Mouse (Mus musculus): ENCODE measurements around the gene Wfdc21. TPM values are rescaled to one million over a fixed set of nuclear protein-coding genes. Genes with fewer than 3 reads are reported as not detected.

The Wfdc21 gene
- polyA plus RNA-seq, 1 experiment, result not detected

DNA sequence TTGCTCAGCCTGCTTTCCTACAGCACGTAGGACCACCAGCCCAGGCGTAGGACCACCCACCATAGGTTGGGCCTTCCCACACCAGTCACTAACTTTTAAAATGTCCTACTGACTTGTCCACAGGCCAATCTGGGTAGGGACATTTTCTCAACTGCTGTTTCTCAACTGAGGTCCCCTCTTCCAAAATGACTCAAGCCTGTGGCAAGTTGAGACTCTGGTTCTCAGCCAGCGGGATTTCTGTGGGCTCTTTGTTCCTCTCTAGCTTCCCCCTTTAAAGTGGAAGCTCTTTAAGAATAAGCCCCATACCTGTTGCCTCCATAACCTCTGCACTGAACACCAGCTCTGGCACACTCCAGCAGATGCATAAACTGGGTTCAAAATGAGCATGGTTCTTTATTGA is 3.2 kb upstream of the Wfdc21 start:
- H3K27ac ChIP-seq (ENCODE audit: insufficient read depth, low read length), result no peak overlapping the region
- no peak overlapping the region for H3K9ac ChIP-seq (ENCODE audit: low read depth, poor library complexity, severe bottlenecking)
- no peaks in the 10 kb centered on the region for H3K27me3 ChIP-seq (ENCODE audit: control insufficient read depth, insufficient read depth, low read length, poor library complexity, severe bottlenecking)
- no peaks in the 10 kb centered on the region for H3K36me3 ChIP-seq (ENCODE audit: control insufficient read depth, insufficient read depth, low read length, poor library complexity, severe bottlenecking)
- no peaks in the 10 kb centered on the region for H3K9me3 ChIP-seq (replicated peaks; ENCODE audit: control insufficient read depth, insufficient read depth, low read length, poor library complexity, severe bottlenecking)
- no peak for TF ChIP-seq EP300 (IDR thresholded peaks at IDR 0.05; ENCODE audit: insufficient read depth, low read depth, low read length)
- no peak for TF ChIP-seq POLR2A (IDR thresholded peaks at IDR 0.05; ENCODE audit: insufficient read depth, low read length)
- TF ChIP-seq CTCF (IDR thresholded peaks at IDR 0.05; ENCODE audit: low read depth, low read length), result no peak
- no peak overlapping the region for H3K4me3 ChIP-seq (ENCODE audit: low read depth, low read length)
- H3K4me1 ChIP-seq (ENCODE audit: control insufficient read depth, insufficient read depth, low read length), result no peaks in the 10 kb centered on the region

DNA sequence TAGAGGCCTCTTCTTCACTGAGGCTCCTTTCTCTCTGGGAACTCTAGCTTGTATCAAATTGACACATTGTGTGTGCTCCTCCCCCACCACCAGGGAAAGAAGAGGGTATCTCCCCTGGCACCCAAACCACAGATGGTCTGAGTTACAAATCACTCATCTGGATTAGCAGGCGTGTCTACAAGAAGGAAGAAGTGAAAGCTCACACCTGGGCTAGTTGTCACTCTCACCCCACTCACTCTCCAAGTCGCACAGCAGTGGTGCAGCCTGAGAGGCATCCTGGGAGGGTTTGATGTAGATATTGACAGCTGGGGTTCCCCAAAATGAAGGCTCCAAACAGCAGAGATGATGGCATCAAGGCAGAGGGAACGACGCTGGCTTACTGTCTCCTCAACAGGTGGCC is 588 bp upstream of the Wfdc21 start:
- H3K4me3 ChIP-seq (ENCODE audit: low read depth, low read length), result no peak overlapping the region
- H3K9ac ChIP-seq (ENCODE audit: low read depth, poor library complexity, severe bottlenecking), result no peak overlapping the region
- TF ChIP-seq EP300 (IDR thresholded peaks at IDR 0.05; ENCODE audit: insufficient read depth, low read depth, low read length) (no peak), POLR2A (IDR thresholded peaks at IDR 0.05; ENCODE audit: insufficient read depth, low read length) (no peak), CTCF (IDR thresholded peaks at IDR 0.05; ENCODE audit: low read depth, low read length) (no peak)
- H3K27me3 ChIP-seq (ENCODE audit: control insufficient read depth, insufficient read depth, low read length, poor library complexity, severe bottlenecking), result no peaks in the 10 kb centered on the region; the same call in 1 of the 2 replicates
- H3K4me1 ChIP-seq (ENCODE audit: control insufficient read depth, insufficient read depth, low read length), result no peaks in the 10 kb centered on the region
- H3K36me3 ChIP-seq (ENCODE audit: control insufficient read depth, insufficient read depth, low read length, poor library complexity, severe bottlenecking), result no peaks in the 10 kb centered on the region
- no peaks in the 10 kb centered on the region for H3K9me3 ChIP-seq (replicated peaks; ENCODE audit: control insufficient read depth, insufficient read depth, low read length, poor library complexity, severe bottlenecking)
- no peak overlapping the region for H3K27ac ChIP-seq (ENCODE audit: insufficient read depth, low read length)

DNA sequence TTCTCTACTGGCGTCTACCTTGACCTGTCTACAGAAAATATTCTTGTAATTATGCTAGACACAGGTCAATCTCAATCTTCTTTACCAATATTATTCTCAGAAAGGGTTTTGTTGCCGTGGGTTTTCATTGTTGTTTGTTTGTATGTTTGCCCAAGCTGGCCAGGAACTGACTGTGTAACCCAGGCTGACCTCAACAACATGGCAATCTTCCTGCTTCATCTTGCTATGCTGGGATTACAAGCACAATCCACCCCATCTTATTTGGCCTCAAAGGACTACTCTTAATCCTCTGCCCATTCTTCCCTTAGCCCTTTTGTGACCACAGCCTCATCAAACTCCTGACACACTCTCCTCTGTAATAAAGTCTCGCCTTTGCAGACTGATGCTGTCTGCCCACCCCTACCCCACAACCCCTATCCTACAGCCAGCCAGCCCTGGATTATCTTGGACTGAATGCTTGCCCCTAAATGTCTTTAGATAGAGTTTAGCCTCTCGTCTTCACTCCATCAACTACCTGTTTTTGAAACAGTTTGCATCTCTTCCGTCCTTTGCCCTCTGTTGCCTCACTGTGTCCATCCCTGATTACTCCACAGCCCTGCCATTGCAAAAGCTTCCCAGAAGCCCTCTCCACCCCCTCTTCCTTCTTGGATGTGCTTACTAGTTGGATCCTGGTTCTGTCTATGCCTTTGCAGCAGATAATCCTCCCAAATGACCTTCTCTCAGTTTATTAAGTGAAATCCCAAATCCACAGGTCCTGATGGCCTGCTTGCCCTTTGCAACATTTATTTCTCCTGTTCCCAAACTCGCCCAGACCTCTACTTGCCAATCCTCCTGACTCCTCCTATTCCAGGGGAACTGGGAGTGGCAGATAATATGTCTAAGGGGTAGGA is 881 bp downstream of the Wfdc21 start:
- H3K27me3 ChIP-seq (ENCODE audit: control insufficient read depth, insufficient read depth, low read length, poor library complexity, severe bottlenecking), result no peaks in the 10 kb centered on the region; the same call in 1 of the 2 replicates

DNA sequence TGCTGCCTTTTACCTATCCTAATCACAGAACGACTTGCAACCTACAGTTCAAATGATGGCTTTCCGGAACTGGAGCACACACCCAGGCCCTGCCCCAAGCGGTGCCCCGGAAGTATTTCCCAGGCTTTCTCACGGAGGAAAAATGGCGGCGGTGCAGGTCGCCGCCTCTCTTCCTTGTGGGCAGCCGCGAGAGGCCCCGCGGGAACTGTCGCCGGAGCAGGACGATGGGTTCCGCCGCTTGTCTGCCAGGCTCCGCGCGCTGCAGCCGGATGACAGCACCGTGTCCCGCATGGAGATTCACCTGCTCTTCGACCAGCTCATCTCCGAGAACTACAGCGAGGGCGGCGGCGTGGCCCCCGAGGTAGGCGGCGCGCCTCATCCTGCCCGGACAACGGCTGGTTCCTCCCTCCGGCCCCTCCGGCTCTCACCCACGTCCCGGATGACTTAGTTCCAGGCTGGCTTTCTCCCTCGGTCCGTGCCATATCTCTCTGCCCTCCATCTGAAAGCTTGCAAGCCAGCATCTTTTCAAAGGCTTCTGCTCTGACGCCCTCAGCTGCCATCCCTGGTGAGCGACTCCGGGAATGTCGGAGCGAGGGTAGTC is 6.9 kb downstream of the Wfdc21 start, which contains the start of gene Heatr6:
TSS of gene Heatr6 (plus strand) at position 116 of the 601 bp plus-strand sequence.
- TF ChIP-seq POLR2A (IDR thresholded peaks at IDR 0.05; ENCODE audit: insufficient read depth, low read length), result peak; percentile 26
- TF ChIP-seq EP300 (IDR thresholded peaks at IDR 0.05; ENCODE audit: insufficient read depth, low read depth, low read length), result no peak
- TF ChIP-seq CTCF (IDR thresholded peaks at IDR 0.05; ENCODE audit: low read depth, low read length), result no peak
- Histone ChIP-seq H3K27me3 (ENCODE audit: control insufficient read depth, insufficient read depth, low read length, poor library complexity, severe bottlenecking) (no peaks in the 10 kb centered on the region; the same call in 1 of the 2 replicates), H3K4me1 (ENCODE audit: control insufficient read depth, insufficient read depth, low read length) (no peaks in the 10 kb centered on the region), H3K9me3 (replicated peaks; ENCODE audit: control insufficient read depth, insufficient read depth, low read length, poor library complexity, severe bottlenecking) (no peaks in the 10 kb centered on the region), H3K27ac (ENCODE audit: insufficient read depth, low read length) (no peak within 1 kb of the TSS), H3K9ac (ENCODE audit: low read depth, poor library complexity, severe bottlenecking) (peak within 1 kb of the TSS; percentile 74), H3K36me3 (ENCODE audit: control insufficient read depth, insufficient read depth, low read length, poor library complexity, severe bottlenecking) (peaks cover 18% of the 10 kb centered on the region), H3K4me3 (ENCODE audit: low read depth, low read length) (peak within 1 kb of the TSS; percentile 90)

More for the DNA sequence above, 881 bp downstream of the Wfdc21 start:
- H3K36me3 ChIP-seq (ENCODE audit: control insufficient read depth, insufficient read depth, low read length, poor library complexity, severe bottlenecking), result no peaks in the 10 kb centered on the region
- no peak overlapping the region for H3K27ac ChIP-seq (ENCODE audit: insufficient read depth, low read length)
- no peaks in the 10 kb centered on the region for H3K4me1 ChIP-seq (ENCODE audit: control insufficient read depth, insufficient read depth, low read length)
- H3K9me3 ChIP-seq (replicated peaks; ENCODE audit: control insufficient read depth, insufficient read depth, low read length, poor library complexity, severe bottlenecking), result no peaks in the 10 kb centered on the region
- H3K9ac ChIP-seq (ENCODE audit: low read depth, poor library complexity, severe bottlenecking), result no peak overlapping the region
- no peak for TF ChIP-seq EP300 (IDR thresholded peaks at IDR 0.05; ENCODE audit: insufficient read depth, low read depth, low read length)
- no peak for TF ChIP-seq CTCF (IDR thresholded peaks at IDR 0.05; ENCODE audit: low read depth, low read length)
- TF ChIP-seq POLR2A (IDR thresholded peaks at IDR 0.05; ENCODE audit: insufficient read depth, low read length), result no peak
- no peak overlapping the region for H3K4me3 ChIP-seq (ENCODE audit: low read depth, low read length)

DNA sequence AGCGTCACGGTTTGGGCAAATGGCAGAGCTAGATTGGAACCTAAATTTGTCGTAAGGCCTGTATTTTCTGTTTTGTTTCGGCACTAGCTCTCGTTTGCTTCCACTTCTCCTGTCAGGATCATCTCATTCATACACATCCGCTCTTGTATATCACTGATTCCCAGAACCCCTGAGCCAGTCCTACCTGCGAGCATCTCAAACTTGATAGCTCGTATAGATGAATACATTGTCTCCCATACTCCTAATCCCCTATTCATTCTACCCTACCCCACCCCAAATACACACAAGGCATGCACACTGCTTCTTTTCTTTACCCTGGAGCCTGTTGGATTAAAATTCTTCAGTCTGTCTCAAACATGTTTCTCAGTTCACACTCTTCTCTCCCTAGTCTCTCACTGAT is 7.5 kb downstream of the Wfdc21 start:
- H3K4me3 ChIP-seq (ENCODE audit: low read depth, low read length), result peak overlapping the region; percentile 90
- peaks cover 20% of the 10 kb centered on the region for H3K36me3 ChIP-seq (ENCODE audit: control insufficient read depth, insufficient read depth, low read length, poor library complexity, severe bottlenecking)
- TF ChIP-seq POLR2A (IDR thresholded peaks at IDR 0.05; ENCODE audit: insufficient read depth, low read length), result no peak
- TF ChIP-seq EP300 (IDR thresholded peaks at IDR 0.05; ENCODE audit: insufficient read depth, low read depth, low read length), result no peak
- TF ChIP-seq CTCF (IDR thresholded peaks at IDR 0.05; ENCODE audit: low read depth, low read length), result no peak
- H3K4me1 ChIP-seq (ENCODE audit: control insufficient read depth, insufficient read depth, low read length), result no peaks in the 10 kb centered on the region
- H3K27me3 ChIP-seq (ENCODE audit: control insufficient read depth, insufficient read depth, low read length, poor library complexity, severe bottlenecking), result no peaks in the 10 kb centered on the region
- H3K9me3 ChIP-seq (replicated peaks; ENCODE audit: control insufficient read depth, insufficient read depth, low read length, poor library complexity, severe bottlenecking), result no peaks in the 10 kb centered on the region
- peak overlapping the region; percentile 74 for H3K9ac ChIP-seq (ENCODE audit: low read depth, poor library complexity, severe bottlenecking)
- H3K27ac ChIP-seq (ENCODE audit: insufficient read depth, low read length), result no peak overlapping the region

DNA sequence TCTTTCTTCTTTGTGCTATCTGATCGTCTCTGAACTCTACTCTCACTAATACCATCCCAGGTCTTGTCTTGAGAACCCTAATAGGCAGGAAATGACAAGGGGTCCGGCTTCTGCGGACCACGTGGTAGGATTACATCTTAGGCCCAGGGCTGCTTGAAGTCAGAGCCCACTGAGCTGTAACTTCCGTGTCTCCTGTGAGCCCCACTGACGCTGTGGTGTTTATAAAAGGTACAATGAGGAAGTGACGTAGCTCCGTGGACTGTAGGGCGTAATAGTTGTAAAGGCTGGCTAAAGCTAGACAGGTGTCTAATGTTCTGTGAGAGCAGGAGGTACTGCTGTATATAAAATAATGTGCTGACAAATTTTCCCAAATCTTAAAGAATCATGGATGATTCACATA is 20.6 kb downstream of the Wfdc21 start:
- Histone ChIP-seq H3K36me3 (ENCODE audit: control insufficient read depth, insufficient read depth, low read length, poor library complexity, severe bottlenecking) (peaks cover 60% of the 10 kb centered on the region), H3K27me3 (ENCODE audit: control insufficient read depth, insufficient read depth, low read length, poor library complexity, severe bottlenecking) (no peaks in the 10 kb centered on the region), H3K9ac (ENCODE audit: low read depth, poor library complexity, severe bottlenecking) (no peak overlapping the region), H3K4me1 (ENCODE audit: control insufficient read depth, insufficient read depth, low read length) (no peaks in the 10 kb centered on the region), H3K9me3 (replicated peaks; ENCODE audit: control insufficient read depth, insufficient read depth, low read length, poor library complexity, severe bottlenecking) (no peaks in the 10 kb centered on the region), H3K4me3 (ENCODE audit: low read depth, low read length) (no peak overlapping the region), H3K27ac (ENCODE audit: insufficient read depth, low read length) (no peak overlapping the region)
- no peak for TF ChIP-seq CTCF (IDR thresholded peaks at IDR 0.05; ENCODE audit: low read depth, low read length)
- no peak for TF ChIP-seq POLR2A (IDR thresholded peaks at IDR 0.05; ENCODE audit: insufficient read depth, low read length)
- TF ChIP-seq EP300 (IDR thresholded peaks at IDR 0.05; ENCODE audit: insufficient read depth, low read depth, low read length), result no peak

Measured in ES-Bruce4 (cell line).